Mouse (Mus musculus) embryonic fibroblast, embryonic 13.5 days (primary cell): ENCODE data around the gene Prkag1. TPM values are rescaled to one million over a fixed set of nuclear protein-coding genes. Genes with fewer than 3 reads are reported as not detected.

ENCODE experiments used
- H3K27ac ChIP-seq: 2 replicates; pipeline ENCODE4 v1.5.1; 2012; ENCODE audit warnings: low read length, control low read depth, inconsistent platforms; ENCODE audit not compliant: insufficient read depth
- H3K4me1 ChIP-seq: 2 replicates; pipeline ENCODE4 v1.6.1; 2011; ENCODE audit warnings: low read length; ENCODE audit not compliant: control insufficient read depth, insufficient read depth
- H3K4me3 ChIP-seq: 2 replicates; pipeline ENCODE4 v1.5.1; 2011; ENCODE audit warnings: mild to moderate bottlenecking, control low read depth, low read length; ENCODE audit not compliant: insufficient read depth
- CTCF ChIP-seq: IDR thresholded peaks from 2 replicates; pipeline ENCODE4 v1.5.1; 2011; ENCODE audit warnings: mild to moderate bottlenecking, control low read depth, low read length, moderate library complexity, borderline replicate concordance; ENCODE audit not compliant: insufficient read depth
- POLR2A ChIP-seq: IDR thresholded peaks from 2 replicates; pipeline ENCODE4 v1.6.1; 2011; ENCODE audit warnings: low read depth, mild to moderate bottlenecking, control low read depth, low read length, moderate library complexity
- polyA plus RNA-seq: library from polyadenylated mRNA; stranded (reverse); fragments of >200 nt; gene quantifications from 2 replicates; pipeline ENCODE4 v1.2.4, GENCODE M21; 2011; ENCODE audit warnings: low read depth; ENCODE audit not compliant: missing spikeins, insufficient read length

The Prkag1 gene
- polyA plus RNA-seq, 1 experiment, result 94.2 TPM

DNA sequence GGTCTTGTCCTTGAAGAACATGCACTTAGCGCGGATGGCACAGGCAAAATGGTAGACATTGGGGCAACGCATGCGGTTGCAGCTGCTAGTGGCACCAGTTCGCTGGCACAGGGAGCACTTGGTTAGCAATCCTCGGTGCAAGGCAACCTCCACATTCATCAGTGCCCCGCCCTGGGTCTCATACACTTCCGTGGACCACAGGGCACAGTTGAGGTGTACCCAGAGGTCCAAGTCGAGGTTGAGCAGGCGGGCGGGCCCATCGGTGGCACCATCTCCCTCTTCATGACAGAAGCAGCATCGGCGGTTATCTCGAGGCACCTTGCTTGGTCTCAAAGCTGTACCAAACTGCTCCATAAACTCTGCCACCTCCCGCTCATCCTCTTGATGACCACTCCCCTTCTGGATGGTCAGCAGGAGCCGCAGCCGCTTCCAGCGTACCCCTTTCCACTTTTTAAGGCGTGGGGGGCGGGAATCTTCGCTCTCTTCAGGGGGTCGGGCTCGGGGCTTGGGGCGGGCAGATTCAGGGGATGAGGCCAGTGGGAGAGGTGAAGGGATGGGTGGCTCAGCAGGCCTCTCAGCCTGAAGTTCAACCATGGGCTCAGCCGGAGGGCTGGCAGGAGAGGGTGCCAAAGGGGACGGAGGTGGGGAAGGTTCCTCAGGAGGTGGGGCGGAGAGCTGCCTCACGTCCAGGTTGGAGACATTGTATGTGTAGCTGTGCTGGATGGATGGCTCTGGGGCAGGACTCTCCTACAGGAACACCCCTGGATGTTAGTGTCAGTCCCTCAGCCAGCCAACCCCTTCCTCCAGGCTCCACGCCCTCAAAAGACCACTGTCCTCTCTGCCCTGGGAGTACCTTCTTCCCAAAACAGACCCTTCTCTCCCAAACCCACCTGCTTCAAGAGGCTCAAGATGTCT, 8.6 kb upstream of the Prkag1 start:
- Histone ChIP-seq H3K4me3 (no peak overlapping the region), H3K27ac (no peak overlapping the region), H3K4me1 (no peaks in the 10 kb centered on the region)
- TF ChIP-seq CTCF, result no peak
- no peak for TF ChIP-seq POLR2A

DNA sequence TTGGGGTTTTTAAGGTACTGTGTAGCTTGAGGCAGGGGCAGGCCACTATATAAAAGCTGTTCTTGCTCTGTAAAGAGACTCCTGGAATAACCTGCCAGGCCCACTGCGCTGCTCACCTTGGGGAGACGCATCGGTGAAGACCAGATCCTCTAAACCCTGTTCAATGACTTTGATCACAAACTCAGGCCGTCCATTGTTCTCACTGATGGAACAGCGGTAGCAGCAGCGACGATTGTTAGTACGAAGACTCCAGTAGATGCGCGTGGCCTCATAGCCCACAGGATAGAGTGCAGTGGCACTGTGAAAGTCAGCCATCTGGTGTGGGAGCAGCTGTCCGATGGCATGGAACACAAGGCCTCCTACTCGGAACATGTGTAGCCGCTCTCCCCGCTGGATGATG, 7.8 kb upstream of the Prkag1 start:
- H3K27ac ChIP-seq, result no peak overlapping the region
- TF ChIP-seq POLR2A (no peak), CTCF (no peak)
- H3K4me1 ChIP-seq, result no peaks in the 10 kb centered on the region
- H3K4me3 ChIP-seq, result no peak overlapping the region

DNA sequence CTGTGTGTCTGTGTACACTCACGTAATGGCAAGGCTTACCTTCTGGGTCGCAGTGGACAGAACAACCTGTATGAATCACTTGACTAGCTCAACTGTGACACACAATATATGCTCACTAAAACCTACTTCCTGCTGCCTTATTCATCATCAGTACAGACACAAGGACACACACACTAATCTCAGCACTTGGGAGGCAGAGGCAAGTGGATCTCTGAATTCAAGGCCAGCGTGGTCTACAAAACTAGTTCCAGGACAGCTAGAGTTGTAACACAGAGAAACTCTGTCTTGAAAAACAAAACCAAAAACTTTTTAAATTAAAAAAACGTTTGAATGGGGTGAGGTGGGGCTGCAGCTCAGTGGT, 6.4 kb upstream of the Prkag1 start:
- TF ChIP-seq CTCF, result no peak
- no peak for TF ChIP-seq POLR2A
- Histone ChIP-seq H3K4me1 (no peaks in the 10 kb centered on the region), H3K4me3 (no peak overlapping the region)

DNA sequence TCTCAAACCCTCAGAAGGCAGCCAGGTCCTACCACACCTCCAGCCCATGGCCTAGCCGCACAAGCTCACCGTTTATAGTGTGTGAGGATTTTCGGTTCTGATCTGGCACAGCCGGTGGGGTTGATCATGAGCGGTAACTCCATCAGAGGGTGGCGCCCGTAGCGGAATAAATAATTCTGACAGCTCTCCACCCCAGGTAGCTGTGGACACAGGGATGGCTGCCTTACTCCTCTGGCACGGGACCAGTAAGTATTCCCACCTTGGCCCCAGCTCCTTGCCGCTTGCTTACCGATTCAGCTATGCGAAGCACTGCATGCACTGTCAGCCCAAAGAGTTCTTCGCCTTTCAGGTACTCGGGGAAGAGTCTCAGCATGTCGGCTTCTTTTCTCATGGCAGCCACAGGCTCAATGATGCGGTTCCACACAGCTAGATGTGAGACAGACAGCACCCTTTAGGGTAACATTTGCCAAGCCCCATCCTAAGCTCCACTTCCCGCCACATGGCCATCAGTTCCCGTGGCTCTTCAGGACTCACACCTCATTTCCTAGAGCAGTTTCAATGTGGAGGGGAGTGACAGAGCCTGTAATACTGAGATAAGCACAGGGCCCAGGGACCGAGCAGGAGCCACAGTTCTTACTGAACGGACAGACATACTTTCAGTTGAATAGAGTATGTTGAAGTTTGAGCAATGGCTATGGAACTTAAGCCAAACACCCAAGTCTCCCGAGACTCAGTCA, 5.9 kb upstream of the Prkag1 start:
- H3K27ac ChIP-seq, result no peak overlapping the region
- H3K4me1 ChIP-seq, result no peaks in the 10 kb centered on the region
- H3K4me3 ChIP-seq, result no peak overlapping the region
- TF ChIP-seq POLR2A (no peak), CTCF (no peak)

More for the DNA sequence above, 6.4 kb upstream of the Prkag1 start:
- no peak overlapping the region for H3K27ac ChIP-seq

DNA sequence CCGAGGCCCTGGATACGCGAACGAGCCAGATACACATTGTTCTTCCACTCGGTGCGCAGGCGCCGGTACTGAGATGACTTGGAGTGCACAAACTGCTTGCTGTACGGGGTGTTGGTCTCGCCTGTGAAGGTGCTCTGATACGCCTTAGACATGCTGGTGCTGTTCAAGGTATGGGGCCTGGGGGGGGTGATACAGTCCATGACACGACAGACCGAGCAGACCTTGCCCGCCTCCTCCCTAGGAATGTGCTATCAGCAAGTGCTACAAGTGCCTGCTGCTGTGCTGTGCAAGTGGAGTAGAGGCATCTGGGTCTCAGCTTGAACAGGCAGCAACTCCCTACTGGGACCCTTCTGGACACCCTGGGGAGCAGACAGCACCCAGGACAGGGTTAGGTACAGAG, 4.0 kb upstream of the Prkag1 start:
- Histone ChIP-seq H3K27ac (no peak overlapping the region), H3K4me3 (no peak overlapping the region), H3K4me1 (no peaks in the 10 kb centered on the region)
- TF ChIP-seq POLR2A, result no peak

DNA sequence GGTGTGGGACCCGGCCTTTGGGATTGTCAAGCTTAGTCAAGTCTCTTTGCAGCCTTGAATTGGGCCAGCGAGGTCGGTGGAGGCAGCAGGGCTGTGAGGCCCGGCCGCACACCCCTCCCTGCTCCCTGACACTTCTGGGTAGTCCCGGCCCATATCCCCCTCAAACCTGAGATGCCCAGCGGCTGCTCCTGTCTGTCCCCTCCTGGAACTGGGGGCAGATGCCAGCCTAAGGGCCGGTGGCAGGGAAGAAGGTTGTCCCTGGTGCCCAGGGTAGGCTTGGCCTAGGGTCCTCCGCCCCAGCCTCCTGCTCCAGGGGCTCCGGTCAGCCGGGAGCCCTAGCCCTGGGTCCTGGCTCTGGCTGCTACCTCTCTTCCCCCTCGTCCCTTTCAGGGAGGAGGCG, 2.7 kb upstream of the Prkag1 start:
- Histone ChIP-seq H3K4me1 (no peaks in the 10 kb centered on the region), H3K4me3 (no peak overlapping the region), H3K27ac (no peak overlapping the region)
- no peak for TF ChIP-seq CTCF
- no peak for TF ChIP-seq POLR2A

DNA sequence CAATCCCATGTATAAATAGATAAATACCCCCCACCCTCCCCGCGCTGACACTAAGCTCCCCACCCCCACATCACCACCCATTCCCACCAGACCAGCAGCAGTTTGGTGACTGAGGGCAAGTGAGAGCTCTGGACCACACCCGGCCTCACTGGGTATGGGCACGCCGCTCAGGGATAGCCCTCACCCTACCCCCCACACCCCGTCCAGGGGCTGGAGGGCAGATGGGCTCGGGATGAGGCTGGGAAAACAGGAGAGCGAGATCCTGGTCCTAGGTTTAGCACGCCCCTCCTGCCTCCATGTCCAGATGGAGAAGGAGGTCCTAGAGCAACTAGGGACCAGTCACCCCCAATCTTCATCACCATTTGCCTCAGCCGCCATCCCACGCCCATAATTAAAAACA, 2.0 kb upstream of the Prkag1 start:
- Histone ChIP-seq H3K27ac (no peak overlapping the region), H3K4me3 (no peak overlapping the region), H3K4me1 (no peaks in the 10 kb centered on the region)
- TF ChIP-seq CTCF (no peak), POLR2A (no peak)

DNA sequence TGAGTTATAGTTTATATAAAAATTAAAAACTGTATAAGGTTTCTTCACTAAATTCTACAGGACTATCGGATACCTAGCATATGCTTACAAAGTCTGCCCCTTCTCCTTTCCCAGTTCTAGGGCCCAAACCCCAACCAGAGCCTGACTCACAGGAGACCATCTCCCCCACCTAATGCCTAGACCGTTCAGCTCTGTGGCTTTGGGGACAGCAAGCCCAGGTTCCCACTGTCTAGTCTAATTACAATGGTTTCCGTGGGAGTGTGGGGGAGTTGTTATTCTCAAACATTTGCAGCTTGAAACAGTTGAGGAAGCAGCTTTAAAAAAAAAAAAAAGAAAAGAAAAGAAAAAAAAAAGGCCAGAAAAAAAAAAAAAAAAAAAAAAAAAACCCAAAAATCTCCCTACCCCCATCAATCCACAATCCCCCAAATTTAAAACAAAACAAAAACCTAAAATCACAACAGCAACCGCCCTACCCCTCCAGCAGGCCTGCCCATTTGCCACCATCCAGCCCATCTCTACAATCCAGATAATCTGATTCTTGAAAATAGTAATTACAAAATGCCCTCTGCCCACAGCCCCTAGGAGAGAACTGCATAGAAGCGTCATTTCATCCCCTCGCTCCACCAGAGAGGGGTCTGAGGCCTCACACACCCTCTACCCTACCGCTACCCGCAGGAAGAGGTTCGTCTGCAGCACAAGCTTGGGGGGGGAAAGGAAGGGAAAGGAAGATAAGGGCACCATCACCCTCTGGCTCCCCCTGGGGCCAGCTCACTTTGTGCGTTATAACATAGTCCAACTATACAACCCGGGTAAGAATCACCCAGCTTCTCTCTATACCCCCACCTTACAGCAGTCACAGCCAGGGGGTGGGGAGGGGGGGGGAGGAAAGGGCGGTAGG, 1.1 kb upstream of the Prkag1 start:
- no peak overlapping the region for H3K27ac ChIP-seq
- no peak overlapping the region for H3K4me3 ChIP-seq
- H3K4me1 ChIP-seq, result no peaks in the 10 kb centered on the region
- TF ChIP-seq POLR2A (no peak), CTCF (no peak)

DNA sequence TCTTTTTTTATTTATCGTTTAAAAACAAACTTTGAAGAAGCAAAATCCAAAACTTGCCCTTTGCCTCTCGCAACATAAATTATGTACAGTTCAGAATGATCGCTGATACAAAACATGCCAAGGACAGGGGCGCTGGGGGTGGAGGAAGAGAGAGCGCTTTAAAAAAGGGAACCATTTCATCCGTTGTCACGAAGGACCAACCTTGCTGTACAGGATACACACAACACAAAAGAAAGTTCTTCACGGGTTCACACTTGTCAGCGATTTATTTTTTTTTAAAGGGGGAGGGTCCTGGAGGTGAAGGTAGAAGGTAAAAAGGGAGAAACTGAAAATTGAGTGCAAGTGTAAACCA, 339 bp upstream of the Prkag1 start:
- Histone ChIP-seq H3K27ac (peak overlapping the region; percentile 90), H3K4me3 (peak overlapping the region; percentile 8; the same call in 1 of the 2 replicates), H3K4me1 (no peaks in the 10 kb centered on the region)
- no peak for TF ChIP-seq POLR2A
- TF ChIP-seq CTCF, result no peak
